Mouse (Mus musculus): ENCODE measurements around the gene Cryba2. TPM values are rescaled to one million over a fixed set of nuclear protein-coding genes. Genes with fewer than 3 reads are reported as not detected.

The Cryba2 gene
- 0.45 and 0.51 TPM in 2 replicates for polyA plus RNA-seq (2015; fragmentation: Nextera tagmentation; extraction: Ambion mirVana)

- peak within 1 kb of the TSS; percentile 55 for H3K4me2 ChIP-seq (ENCODE audit: low read length)
- peaks cover 16% of the 10 kb centered on the region for H3K4me1 ChIP-seq (ENCODE audit: control insufficient read depth, insufficient read depth, low read length)
- H3K36me3 ChIP-seq (ENCODE audit: control insufficient read depth, insufficient read depth, low read length) = no peaks in the 10 kb centered on the region
- H3K27me3 ChIP-seq (ENCODE audit: control insufficient read depth, insufficient read depth, low read depth, low read length) = peaks cover 64% of the 10 kb centered on the region
- H3K9me3 ChIP-seq (replicated peaks; ENCODE audit: control insufficient read depth, low read length, poor library complexity, severe bottlenecking) = no peaks in the 10 kb centered on the region
- WGBS = 2% methylated on average over 25 of the region's 25 CpGs
- no peak within 1 kb of the TSS for H3K27ac ChIP-seq (ENCODE audit: low read length)
- peak within 1 kb of the TSS; percentile 27 for H3K4me3 ChIP-seq (ENCODE audit: low read depth, low read length)
- peak; percentile 71 for ATAC-seq
- H3K9ac ChIP-seq (ENCODE audit: low read depth, low read length) = peak within 1 kb of the TSS; percentile 34; the same call in 1 of the 2 replicates
Measured at GRCm38 (mm10) chr1:74893134-74893855, at the start of gene Cryba2. Cryba2 (minus strand) TSS chr1:74893143.

GRCm38 (mm10) chr1:74941651-74942360, 48.9 kb upstream of the Cryba2 start:
- Histone ChIP-seq H3K9me3 (replicated peaks; ENCODE audit: control insufficient read depth, low read length, poor library complexity, severe bottlenecking) (no peaks in the 10 kb centered on the region), H3K4me1 (ENCODE audit: control insufficient read depth, insufficient read depth, low read length) (no peaks in the 10 kb centered on the region), H3K36me3 (ENCODE audit: control insufficient read depth, insufficient read depth, low read length) (no peaks in the 10 kb centered on the region), H3K4me2 (ENCODE audit: low read length) (no peak overlapping the region), H3K27ac (ENCODE audit: low read length) (no peak overlapping the region), H3K27me3 (ENCODE audit: control insufficient read depth, insufficient read depth, low read depth, low read length) (peaks cover 22% of the 10 kb centered on the region), H3K4me3 (ENCODE audit: low read depth, low read length) (no peak overlapping the region), H3K9ac (ENCODE audit: low read depth, low read length) (no peak overlapping the region)
- WGBS = 62% methylated on average over 12 of the region's 12 CpGs
- no peak for ATAC-seq

GRCm38 (mm10) chr1:74939762-74940161, 46.8 kb upstream of the Cryba2 start:
- no peaks in the 10 kb centered on the region for H3K36me3 ChIP-seq (ENCODE audit: control insufficient read depth, insufficient read depth, low read length)
- H3K4me1 ChIP-seq (ENCODE audit: control insufficient read depth, insufficient read depth, low read length) = no peaks in the 10 kb centered on the region
- WGBS = 4% methylated on average over 3 of the region's 3 CpGs
- H3K4me3 ChIP-seq (ENCODE audit: low read depth, low read length) = no peak overlapping the region
- H3K9me3 ChIP-seq (replicated peaks; ENCODE audit: control insufficient read depth, low read length, poor library complexity, severe bottlenecking) = no peaks in the 10 kb centered on the region
- H3K4me2 ChIP-seq (ENCODE audit: low read length) = no peak overlapping the region
- no peak for ATAC-seq
- H3K27me3 ChIP-seq (ENCODE audit: control insufficient read depth, insufficient read depth, low read depth, low read length) = peaks cover 17% of the 10 kb centered on the region
- H3K9ac ChIP-seq (ENCODE audit: low read depth, low read length) = no peak overlapping the region
- no peak overlapping the region for H3K27ac ChIP-seq (ENCODE audit: low read length)

- Histone ChIP-seq H3K4me1 (ENCODE audit: control insufficient read depth, insufficient read depth, low read length) (no peaks in the 10 kb centered on the region), H3K27ac (ENCODE audit: low read length) (no peak overlapping the region), H3K4me3 (ENCODE audit: low read depth, low read length) (no peak overlapping the region), H3K36me3 (ENCODE audit: control insufficient read depth, insufficient read depth, low read length) (no peaks in the 10 kb centered on the region), H3K4me2 (ENCODE audit: low read length) (no peak overlapping the region), H3K9ac (ENCODE audit: low read depth, low read length) (no peak overlapping the region), H3K9me3 (replicated peaks; ENCODE audit: control insufficient read depth, low read length, poor library complexity, severe bottlenecking) (no peaks in the 10 kb centered on the region), H3K27me3 (ENCODE audit: control insufficient read depth, insufficient read depth, low read depth, low read length) (peaks cover 24% of the 10 kb centered on the region)
- 37% methylated on average over 12 of the region's 12 CpGs for WGBS
- no peak for ATAC-seq
Measured at GRCm38 (mm10) chr1:74936221-74936830, 43.4 kb upstream of the Cryba2 start.

- peak within 1 kb of the TSS; percentile 41 for H3K4me3 ChIP-seq (ENCODE audit: low read depth, low read length)
- H3K4me1 ChIP-seq (ENCODE audit: control insufficient read depth, insufficient read depth, low read length) = no peaks in the 10 kb centered on the region
- H3K27ac ChIP-seq (ENCODE audit: low read length) = no peak within 1 kb of the TSS
- peak; percentile 82 for ATAC-seq
- no peaks in the 10 kb centered on the region for H3K36me3 ChIP-seq (ENCODE audit: control insufficient read depth, insufficient read depth, low read length)
- H3K27me3 ChIP-seq (ENCODE audit: control insufficient read depth, insufficient read depth, low read depth, low read length) = peaks cover 24% of the 10 kb centered on the region
- H3K9ac ChIP-seq (ENCODE audit: low read depth, low read length) = peak within 1 kb of the TSS; percentile 54; the same call in 1 of the 2 replicates
- H3K4me2 ChIP-seq (ENCODE audit: low read length) = peak within 1 kb of the TSS; percentile 53
- no peaks in the 10 kb centered on the region for H3K9me3 ChIP-seq (replicated peaks; ENCODE audit: control insufficient read depth, low read length, poor library complexity, severe bottlenecking)
- under 1% methylated on average over 18 of the region's 18 CpGs for WGBS
Measured at GRCm38 (mm10) chr1:74935402-74935801, 42.5 kb upstream of the Cryba2 start, which contains the start of gene Cfap65. Cfap65 (minus strand) TSS chr1:74935599.

- ATAC-seq = no peak
- H3K27ac ChIP-seq (ENCODE audit: low read length) = no peak overlapping the region
- no peak overlapping the region for H3K9ac ChIP-seq (ENCODE audit: low read depth, low read length)
- WGBS = 83% methylated on average over 9 of the region's 9 CpGs
- no peaks in the 10 kb centered on the region for H3K36me3 ChIP-seq (ENCODE audit: control insufficient read depth, insufficient read depth, low read length)
- no peak overlapping the region for H3K4me3 ChIP-seq (ENCODE audit: low read depth, low read length)
- no peaks in the 10 kb centered on the region for H3K9me3 ChIP-seq (replicated peaks; ENCODE audit: control insufficient read depth, low read length, poor library complexity, severe bottlenecking)
- H3K4me1 ChIP-seq (ENCODE audit: control insufficient read depth, insufficient read depth, low read length) = no peaks in the 10 kb centered on the region
- H3K4me2 ChIP-seq (ENCODE audit: low read length) = no peak overlapping the region
- H3K27me3 ChIP-seq (ENCODE audit: control insufficient read depth, insufficient read depth, low read depth, low read length) = peaks cover 12% of the 10 kb centered on the region
Measured at GRCm38 (mm10) chr1:74927621-74928296, 34.8 kb upstream of the Cryba2 start.

- 34% methylated on average over 6 of the region's 6 CpGs for WGBS
- Histone ChIP-seq H3K4me1 (ENCODE audit: control insufficient read depth, insufficient read depth, low read length) (no peaks in the 10 kb centered on the region), H3K36me3 (ENCODE audit: control insufficient read depth, insufficient read depth, low read length) (no peaks in the 10 kb centered on the region), H3K9ac (ENCODE audit: low read depth, low read length) (no peak overlapping the region), H3K4me3 (ENCODE audit: low read depth, low read length) (no peak overlapping the region), H3K27me3 (ENCODE audit: control insufficient read depth, insufficient read depth, low read depth, low read length) (peaks cover 6% of the 10 kb centered on the region), H3K9me3 (replicated peaks; ENCODE audit: control insufficient read depth, low read length, poor library complexity, severe bottlenecking) (no peaks in the 10 kb centered on the region), H3K27ac (ENCODE audit: low read length) (no peak overlapping the region), H3K4me2 (ENCODE audit: low read length) (no peak overlapping the region)
- ATAC-seq = no peak
Measured at GRCm38 (mm10) chr1:74926721-74927120, 33.8 kb upstream of the Cryba2 start.

GRCm38 (mm10) chr1:74924464-74924863, 31.5 kb upstream of the Cryba2 start:
- 64% methylated on average over 4 of the region's 4 CpGs for WGBS
- H3K36me3 ChIP-seq (ENCODE audit: control insufficient read depth, insufficient read depth, low read length) = no peaks in the 10 kb centered on the region
- H3K9ac ChIP-seq (ENCODE audit: low read depth, low read length) = no peak overlapping the region
- no peak overlapping the region for H3K27ac ChIP-seq (ENCODE audit: low read length)
- H3K9me3 ChIP-seq (replicated peaks; ENCODE audit: control insufficient read depth, low read length, poor library complexity, severe bottlenecking) = no peaks in the 10 kb centered on the region
- H3K4me3 ChIP-seq (ENCODE audit: low read depth, low read length) = no peak overlapping the region
- H3K4me2 ChIP-seq (ENCODE audit: low read length) = no peak overlapping the region
- peaks cover 3% of the 10 kb centered on the region for H3K27me3 ChIP-seq (ENCODE audit: control insufficient read depth, insufficient read depth, low read depth, low read length)
- no peak for ATAC-seq
- H3K4me1 ChIP-seq (ENCODE audit: control insufficient read depth, insufficient read depth, low read length) = no peaks in the 10 kb centered on the region

Measured in midbrain, embryonic 16.5 days (tissue).